Mouse (Mus musculus) ZHBTc4 (cell line): ENCODE measurements at regions not wholly inside any gene's neighbourhood (a gene's known extent, or its start where the extent isn't known, plus 50 kb on each side); places are given as distances from the start of the nearest gene placed in this dataset.

Experiments used
- DNase-seq: peaks from one replicate; pipeline ENCODE4 v3.0.0-alpha.2; 2011; ENCODE audit warnings: low read depth, low spot score

GRCm38 (mm10) chr1:73230611-73231010 lies 214.9 kb upstream of the Tnp1 start:
- no peak for DNase-seq

DNA sequence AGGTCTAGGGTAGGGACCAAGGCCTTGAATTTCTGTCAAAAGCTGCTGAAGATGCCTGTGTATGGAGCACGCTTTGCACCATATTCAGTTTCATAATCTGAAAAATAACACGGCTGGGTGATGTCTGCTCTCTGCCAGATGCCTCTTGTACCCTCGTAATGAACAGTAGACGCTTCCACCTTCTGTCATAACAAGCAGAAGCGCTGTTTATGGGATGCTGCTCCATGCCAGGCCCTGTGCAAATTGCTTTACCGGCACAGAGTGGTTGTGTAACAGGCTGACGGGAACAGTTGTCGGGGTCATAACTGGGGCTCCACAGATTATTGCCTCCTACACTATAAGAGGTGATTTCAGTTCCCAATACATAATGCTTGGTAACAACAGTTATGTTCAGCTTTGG lies 211.5 kb upstream of the Tnp1 start:
- no peak for DNase-seq

- DNase-seq = no peak
Measured at GRCm38 (mm10) chr1:73221863-73222262, 206.2 kb upstream of the Tnp1 start.

DNA sequence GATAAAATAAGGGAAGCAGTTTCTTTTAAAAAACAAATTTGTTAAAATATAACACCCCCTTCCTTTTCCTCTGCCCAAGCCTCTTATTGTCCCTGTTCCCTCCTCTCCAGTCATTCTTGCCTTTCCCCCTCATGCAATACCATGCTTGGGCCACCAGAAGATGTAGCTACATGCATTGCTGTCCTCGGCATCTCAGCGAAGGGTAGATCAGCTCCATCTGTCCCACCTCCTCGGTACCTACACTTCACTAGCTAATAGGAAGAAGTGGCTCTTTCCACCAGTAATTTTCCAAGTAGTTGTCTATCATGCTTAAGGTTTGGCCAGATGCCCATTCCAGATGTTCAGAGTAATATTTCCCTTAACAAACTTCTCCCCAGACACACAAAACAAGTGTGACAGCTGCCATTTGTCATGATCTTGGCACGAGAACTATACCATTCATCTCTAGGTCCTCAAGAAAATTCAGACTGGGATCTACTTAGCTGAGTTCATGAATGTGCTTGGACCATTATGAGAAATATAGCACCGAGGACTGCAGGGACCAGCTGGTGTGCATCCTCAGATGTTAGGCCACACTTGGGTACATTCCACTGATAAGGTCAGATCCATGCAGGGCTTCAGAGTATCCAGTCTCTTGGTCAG lies 198.7 kb upstream of the Tnp1 start:
- no peak for DNase-seq

DNA sequence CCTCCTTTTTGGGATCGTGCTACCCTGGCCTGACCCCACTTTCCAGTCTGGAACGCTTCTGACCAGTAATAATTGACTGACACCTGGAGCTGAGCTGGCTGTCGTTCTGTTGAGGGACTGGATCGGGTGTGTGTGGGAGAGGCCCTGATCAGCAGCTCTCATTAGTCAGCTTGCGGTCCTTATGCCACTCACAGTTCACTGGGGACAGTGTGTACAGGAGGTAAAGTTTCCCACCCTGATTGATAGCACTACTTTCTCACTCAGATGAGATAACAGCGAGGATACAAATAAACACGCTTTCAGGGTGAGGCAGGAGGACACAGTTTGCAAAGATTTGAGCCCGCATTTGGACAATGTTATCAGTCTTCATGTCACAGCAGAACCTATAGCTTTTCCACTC lies 191.7 kb upstream of the Tnp1 start:
- DNase-seq = no peak

DNA sequence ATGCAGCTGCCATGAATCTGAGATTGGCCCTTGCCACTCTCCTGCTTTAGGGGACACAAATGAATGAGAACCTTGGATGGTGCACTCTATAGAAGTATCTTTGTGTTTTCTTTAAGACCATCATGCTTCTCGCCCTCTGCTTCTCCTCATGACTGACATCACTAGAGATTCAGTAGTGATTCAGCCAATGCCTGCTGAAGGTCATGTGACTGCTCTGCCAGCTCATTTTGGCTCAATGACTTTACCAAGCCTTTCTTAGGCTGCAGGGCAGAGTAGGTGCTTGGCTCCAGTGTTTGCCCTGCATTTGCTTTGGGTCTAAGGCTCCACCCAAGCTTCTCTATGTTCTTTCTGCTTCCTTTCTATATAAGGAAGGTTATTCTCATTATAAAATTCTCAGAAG lies 190.1 kb upstream of the Tnp1 start:
- no peak for DNase-seq

GRCm38 (mm10) chr1:73200112-73200511 lies 184.4 kb upstream of the Tnp1 start:
- no peak for DNase-seq

GRCm38 (mm10) chr1:73190832-73191231 lies 175.1 kb upstream of the Tnp1 start:
- no peak for DNase-seq

GRCm38 (mm10) chr1:73188796-73189195 lies 173.1 kb upstream of the Tnp1 start:
- DNase-seq = no peak

- no peak for DNase-seq
Measured at GRCm38 (mm10) chr1:73184477-73184876, 168.8 kb upstream of the Tnp1 start.

- DNase-seq = no peak
Measured at GRCm38 (mm10) chr1:73178810-73179209, 163.1 kb upstream of the Tnp1 start.

GRCm38 (mm10) chr1:73177076-73177475 lies 161.4 kb upstream of the Tnp1 start:
- no peak for DNase-seq

DNA sequence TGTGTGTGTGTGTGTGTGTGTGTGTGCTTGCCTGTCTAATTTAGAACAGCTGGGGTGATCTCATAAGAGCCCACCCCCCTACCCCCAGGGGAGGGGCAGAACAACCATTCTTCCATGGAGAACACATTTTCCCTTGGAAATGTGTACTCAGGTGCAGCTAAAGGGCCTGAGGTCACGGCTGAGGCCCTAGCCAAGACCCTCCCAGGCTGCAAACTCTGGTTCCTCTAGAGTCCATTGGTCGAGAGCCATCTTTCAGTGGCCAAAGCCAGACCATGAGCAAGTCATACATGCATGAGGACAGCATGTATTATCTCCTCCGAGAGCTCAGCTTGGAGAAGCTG lies 154.9 kb upstream of the Tnp1 start:
- DNase-seq = no peak

DNA sequence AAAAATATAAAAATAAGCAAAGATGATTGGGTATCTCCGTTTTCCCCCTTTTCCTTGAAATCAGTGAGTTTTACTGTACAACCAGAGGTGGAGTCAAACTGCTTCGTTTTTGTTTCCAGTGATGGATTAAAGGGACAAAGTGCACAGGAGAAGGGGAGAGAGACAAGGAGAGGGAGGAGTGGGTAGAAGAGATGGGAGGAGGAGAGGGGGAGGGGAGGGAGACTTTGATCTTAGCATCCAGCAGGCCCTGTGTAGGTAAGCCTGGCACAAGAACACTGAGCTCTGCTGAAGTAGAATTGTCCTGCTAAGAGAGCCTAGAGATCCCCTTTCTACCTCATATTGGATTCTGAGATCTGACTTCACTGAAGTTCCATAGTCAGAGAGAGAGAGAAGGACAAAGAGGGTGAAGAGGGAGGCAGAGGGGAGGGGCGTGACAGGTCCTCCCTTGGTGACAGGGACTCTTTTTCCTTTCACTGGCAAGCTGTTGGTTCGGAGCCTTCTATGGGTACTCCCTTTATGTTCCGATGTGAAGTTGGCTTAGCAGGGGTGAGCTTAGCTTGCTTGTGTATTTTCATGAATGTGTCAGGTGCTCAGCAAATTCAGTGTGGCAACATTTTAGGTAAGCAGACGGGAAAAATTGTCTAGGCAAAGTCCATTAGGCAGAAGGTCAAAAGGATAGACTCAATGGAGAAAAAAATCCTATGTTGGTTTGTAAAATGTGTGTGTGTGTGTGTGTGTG lies 154.4 kb upstream of the Tnp1 start:
- no peak for DNase-seq

GRCm38 (mm10) chr1:73169077-73169869 lies 153.6 kb upstream of the Tnp1 start:
- peak; percentile 3 for DNase-seq

GRCm38 (mm10) chr1:73160199-73160598 lies 144.5 kb upstream of the Tnp1 start:
- DNase-seq = no peak

GRCm38 (mm10) chr1:73159405-73159976 lies 143.8 kb upstream of the Tnp1 start:
- no peak for DNase-seq

- no peak for DNase-seq
Measured at GRCm38 (mm10) chr1:73153438-73154097, 137.9 kb upstream of the Tnp1 start.

DNA sequence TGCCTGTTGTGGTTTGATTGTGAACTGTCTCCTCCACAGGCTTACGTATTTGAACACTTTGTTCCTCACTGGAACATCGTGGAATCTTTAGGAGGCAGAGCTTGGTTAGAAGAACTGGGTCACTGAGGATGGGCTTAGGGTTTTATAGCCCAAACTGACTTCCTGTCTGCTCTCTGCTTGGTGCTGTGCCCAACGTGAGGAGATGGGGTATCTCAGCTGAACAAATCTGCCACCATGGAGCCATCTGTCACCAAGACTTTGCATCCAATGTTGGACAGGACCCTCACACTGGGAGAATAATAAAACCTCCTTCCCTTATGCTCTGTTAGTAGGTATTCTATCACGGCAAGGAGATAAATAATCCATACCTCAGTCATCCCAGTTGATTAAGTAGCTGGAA lies 134.2 kb upstream of the Tnp1 start:
- DNase-seq = no peak

DNA sequence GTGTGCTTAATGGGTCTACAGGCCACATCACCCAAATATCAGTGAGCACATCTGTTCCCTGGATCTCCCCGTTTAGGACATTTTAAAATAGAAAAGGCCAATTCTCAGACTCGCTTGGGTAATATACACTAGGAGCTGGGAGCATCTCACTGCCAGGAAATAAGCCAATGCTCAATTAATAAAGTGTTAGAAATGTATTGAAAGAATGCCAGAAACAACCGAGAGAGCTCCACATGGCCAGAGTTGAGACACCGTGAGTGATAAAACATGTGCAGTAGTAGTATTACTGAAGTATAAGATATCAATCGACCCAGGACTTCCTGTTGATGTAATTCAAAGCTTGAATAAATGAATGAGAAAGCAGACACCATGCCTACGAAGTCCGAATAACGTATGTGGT lies 127.1 kb upstream of the Tnp1 start:
- no peak for DNase-seq

GRCm38 (mm10) chr1:73140557-73141345 lies 125.0 kb upstream of the Tnp1 start:
- peak; percentile 10 for DNase-seq
